Mouse (Mus musculus) liver, adult (tissue): Measurements from ENCODE around the gene Srarp.

Experiments used
- GATA4 ChIP-seq: IDR thresholded peaks from 2 replicates; pipeline ENCODE4 v1.6.1; 2014; ENCODE audit warnings: mild to moderate bottlenecking, low read length; ENCODE audit not compliant: insufficient replicate concordance

Srarp gene

GRCm38 (mm10) chr4:141435974-141436373, at the start of gene Srarp:
Gene Srarp (minus strand): TSS chr4:141436105.
- no peak for TF ChIP-seq GATA4

GRCm38 (mm10) chr4:141484071-141484470, 48.2 kb upstream of the Srarp start:
- TF ChIP-seq GATA4: no peak

- TF ChIP-seq GATA4: no peak
Measured at GRCm38 (mm10) chr4:141479411-141479810, 43.5 kb upstream of the Srarp start.

- no peak for TF ChIP-seq GATA4
Measured at GRCm38 (mm10) chr4:141478794-141479193, 42.9 kb upstream of the Srarp start.

GRCm38 (mm10) chr4:141478225-141478624, 42.3 kb upstream of the Srarp start:
- no peak for TF ChIP-seq GATA4

GRCm38 (mm10) chr4:141477681-141478102, 41.8 kb upstream of the Srarp start:
- no peak for TF ChIP-seq GATA4

- TF ChIP-seq GATA4: no peak
Measured at GRCm38 (mm10) chr4:141474431-141474830, 38.5 kb upstream of the Srarp start.

- TF ChIP-seq GATA4: no peak
Measured at GRCm38 (mm10) chr4:141472641-141473321, 36.9 kb upstream of the Srarp start.

GRCm38 (mm10) chr4:141471491-141471890, 35.6 kb upstream of the Srarp start:
- no peak for TF ChIP-seq GATA4

- TF ChIP-seq GATA4: no peak
Measured at GRCm38 (mm10) chr4:141469343-141469742, 33.4 kb upstream of the Srarp start.

GRCm38 (mm10) chr4:141468576-141468975, 32.7 kb upstream of the Srarp start:
- TF ChIP-seq GATA4: no peak

- no peak for TF ChIP-seq GATA4
Measured at GRCm38 (mm10) chr4:141467581-141467927, 31.6 kb upstream of the Srarp start.

GRCm38 (mm10) chr4:141466844-141467580, 31.1 kb upstream of the Srarp start:
- no peak for TF ChIP-seq GATA4

GRCm38 (mm10) chr4:141466289-141466795, 30.4 kb upstream of the Srarp start:
- TF ChIP-seq GATA4: no peak

- no peak for TF ChIP-seq GATA4
Measured at GRCm38 (mm10) chr4:141465512-141466288, 29.8 kb upstream of the Srarp start.

GRCm38 (mm10) chr4:141464722-141465121, 28.8 kb upstream of the Srarp start:
- no peak for TF ChIP-seq GATA4

- no peak for TF ChIP-seq GATA4
Measured at GRCm38 (mm10) chr4:141463472-141463871, 27.6 kb upstream of the Srarp start.
